Mouse (Mus musculus) lung, embryonic 16.5 days (tissue): Measurements from ENCODE around the gene Hsf4. TPM values are rescaled to one million over a fixed set of nuclear protein-coding genes. Genes with fewer than 3 reads are reported as not detected.
"Not testable (repeated sequence)": the region's sequence is repeated elsewhere in the genome, so short reads cannot be mapped to it uniquely, and the experiment has no call there.

ENCODE experiments used
- ATAC-seq: fragments of 200-750 bp; cut with Nextera tagmentation; 2 replicates; pipeline ENCODE4 v1.8.0; 2017; ENCODE audit warnings: low read depth, mild to moderate bottlenecking, moderate library complexity
- H3K27ac ChIP-seq: fragments of 300-500 bp; sonication (generic); 2 replicates; pipeline ENCODE4 v1.5.1; 2014; ENCODE audit warnings: mild to moderate bottlenecking, control low read depth, low read length
- H3K27me3 ChIP-seq: fragments of 300-500 bp; sonication (generic); 2 replicates; pipeline ENCODE4 v1.6.1; 2014; ENCODE audit warnings: low read depth, low read length, mixed read lengths; ENCODE audit not compliant: control insufficient read depth, insufficient read depth
- H3K36me3 ChIP-seq: fragments of 300-500 bp; sonication (generic); 2 replicates; pipeline ENCODE4 v1.6.1; 2014; ENCODE audit warnings: low read length; ENCODE audit not compliant: control insufficient read depth, insufficient read depth
- H3K4me1 ChIP-seq: fragments of 300-500 bp; sonication (generic); replicated peaks from 2 replicates; pipeline ENCODE4 v1.6.1; 2014; ENCODE audit warnings: low read length, mixed read lengths; ENCODE audit not compliant: control insufficient read depth, insufficient read depth
- H3K4me2 ChIP-seq: fragments of 300-500 bp; sonication (generic); 2 replicates; pipeline ENCODE4 v1.6.1; 2014; ENCODE audit warnings: low read depth, low read length, control low read depth
- H3K4me3 ChIP-seq: fragments of 300-500 bp; sonication (generic); 2 replicates; pipeline ENCODE4 v1.5.1; 2014; ENCODE audit warnings: mild to moderate bottlenecking, low read length, control low read depth
- H3K9ac ChIP-seq: fragments of 300-500 bp; sonication (generic); 2 replicates; pipeline ENCODE4 v1.6.1; 2014; ENCODE audit warnings: low read length, control low read depth
- H3K9me3 ChIP-seq: fragments of 300-500 bp; sonication (generic); 2 replicates; pipeline ENCODE4 v1.6.1; 2016; ENCODE audit warnings: low read length; ENCODE audit not compliant: control insufficient read depth
- WGBS: fragments of 180-500 bp; shearing (Covaris S2); extraction: QIAGEN DNeasy Blood & Tissue Kit; methylation state at CpG from one replicate; pipeline ENCODE4 v1.1.7; 2014; 5-methylcytosine and 5-hydroxymethylcytosine counted together
- polyA plus RNA-seq: library from polyadenylated mRNA; unstranded; fragments of >200 nt; fragmentation: Nextera tagmentation; extraction: Ambion mirVana; gene quantifications from 2 replicates; pipeline ENCODE4 v1.2.1, GENCODE M21; 2015

Hsf4 gene
- polyA plus RNA-seq, 1 experiment from 2014 or later: 0.65 TPM

DNA sequence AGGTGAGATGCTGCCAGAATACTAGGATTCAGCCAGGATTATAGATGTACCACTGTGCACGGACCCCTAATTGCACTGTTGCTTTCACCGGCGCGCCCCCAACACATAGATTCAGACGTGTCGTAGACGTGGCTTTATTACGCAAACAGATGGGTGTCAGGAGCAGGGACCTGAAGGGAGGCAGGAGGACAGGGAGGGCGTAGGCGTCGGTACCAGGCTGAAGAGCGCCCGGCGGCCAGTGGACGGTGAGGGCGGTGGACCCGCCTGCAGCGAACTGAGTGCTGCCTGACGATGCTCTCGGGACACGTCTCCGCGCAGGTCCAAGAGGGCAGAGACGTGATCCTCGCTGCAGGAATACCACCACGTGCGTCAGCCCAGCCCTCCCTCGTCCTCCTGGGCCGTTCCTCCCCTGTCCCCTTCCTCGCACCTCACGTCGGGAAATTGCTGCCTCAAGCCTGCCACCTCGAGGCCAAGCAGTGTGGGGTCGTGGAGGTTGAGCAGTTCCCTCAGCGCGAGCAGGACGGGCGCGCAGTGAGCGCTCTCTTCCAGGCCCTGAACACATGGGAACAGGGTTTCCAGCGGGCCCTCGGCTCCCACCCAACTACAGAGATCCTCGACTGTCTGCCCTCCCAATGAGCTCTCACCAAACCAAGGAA is 20.3 kb downstream of the Hsf4 start, which contains the start of gene 4931428F04Rik:
Gene 4931428F04Rik (minus strand): TSS at position 60 of the 656 bp plus-strand sequence.
- H3K36me3 ChIP-seq: no peaks in the 10 kb centered on the region
- WGBS: 2% methylated on average over 43 of the region's 43 CpGs
- peak within 1 kb of the TSS; percentile 82 for H3K27ac ChIP-seq
- peaks cover 7% of the 10 kb centered on the region for H3K27me3 ChIP-seq
- peak within 1 kb of the TSS; percentile 63 for H3K4me2 ChIP-seq
- peak within 1 kb of the TSS; percentile 56 for H3K4me3 ChIP-seq
- H3K9ac ChIP-seq: peak within 1 kb of the TSS; percentile 65
- peaks cover 24% of the 10 kb centered on the region for H3K4me1 ChIP-seq
- peak; percentile 40 for ATAC-seq
- no peaks in the 10 kb centered on the region for H3K9me3 ChIP-seq

DNA sequence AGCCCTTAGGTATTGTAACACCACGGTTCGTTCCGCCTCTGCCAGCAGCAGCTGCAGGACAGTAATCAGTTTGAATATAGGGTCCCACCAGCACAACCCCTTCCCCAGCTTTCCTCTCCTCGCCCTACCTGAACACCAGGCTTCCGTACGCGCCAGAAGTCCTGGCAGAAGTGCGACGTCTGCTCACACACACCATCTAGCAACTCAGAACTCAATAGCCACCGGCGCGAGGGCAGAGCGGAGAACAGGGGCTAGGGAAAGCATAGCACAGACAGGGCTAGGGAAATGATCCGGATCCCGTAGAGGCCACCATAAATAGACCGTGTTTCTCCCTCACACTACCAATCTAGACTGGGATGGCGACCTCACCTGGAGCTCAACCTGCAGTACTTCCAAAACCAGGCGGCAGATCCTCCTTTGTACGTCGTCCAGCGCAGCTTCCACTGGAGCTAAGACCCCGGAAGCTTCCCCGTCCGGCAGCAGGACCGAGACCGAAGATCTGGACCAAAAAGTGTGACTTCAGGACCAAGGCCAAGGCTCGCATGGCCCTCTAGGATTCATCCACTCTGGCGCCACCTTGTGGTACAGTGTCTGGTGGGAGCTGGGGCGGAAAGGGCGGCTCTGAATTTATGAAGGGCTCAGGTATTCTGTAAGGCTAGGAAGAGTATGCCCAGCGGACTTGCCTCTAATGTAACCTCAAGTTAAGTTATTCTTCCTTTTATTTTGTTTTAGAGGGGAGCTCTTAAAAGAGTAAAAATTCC is 21.1 kb downstream of the Hsf4 start:
- Histone ChIP-seq H3K9me3 (no peaks in the 10 kb centered on the region), H3K36me3 (no peaks in the 10 kb centered on the region), H3K4me1 (peaks cover 21% of the 10 kb centered on the region), H3K9ac (no peak overlapping the region), H3K27ac (no peak overlapping the region), H3K4me2 (peak overlapping the region; percentile 63), H3K4me3 (peak overlapping the region; percentile 4), H3K27me3 (peaks cover 7% of the 10 kb centered on the region)
- WGBS: 9% methylated on average over 31 of the region's 31 CpGs
- peak; percentile 4; the same call in 1 of the 2 replicates for ATAC-seq

GRCm38 (mm10) chr8:105291364-105291763 is 21.8 kb downstream of the Hsf4 start:
- H3K27ac ChIP-seq, H3K36me3 ChIP-seq, H3K27me3 ChIP-seq, H3K4me2 ChIP-seq, H3K4me3 ChIP-seq, ATAC-seq, H3K9me3 ChIP-seq, H3K9ac ChIP-seq: not testable (repeated sequence)
- 72% methylated on average over 8 of the region's 8 CpGs for WGBS
- peaks cover 21% of the 10 kb centered on the region for H3K4me1 ChIP-seq

DNA sequence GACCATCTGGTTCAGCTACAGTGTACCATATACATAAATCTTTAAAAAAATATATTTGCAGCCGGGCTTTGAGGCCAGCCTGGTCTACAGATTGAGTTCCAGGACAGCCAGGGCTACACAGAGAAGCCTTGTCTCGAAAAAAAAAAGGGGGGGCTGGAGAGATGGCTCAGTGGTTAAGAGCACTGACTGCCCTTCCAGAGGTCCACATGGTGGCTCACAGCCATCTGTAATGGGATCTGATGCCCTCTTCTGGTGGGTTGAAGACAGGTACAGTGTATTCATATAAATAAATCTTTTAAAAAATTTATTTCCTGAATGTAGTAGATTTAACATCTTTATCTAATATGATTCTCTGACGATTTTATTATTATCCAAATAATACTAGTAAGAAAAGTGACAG is 22.2 kb downstream of the Hsf4 start:
- not testable (repeated sequence) for H3K9ac ChIP-seq, H3K4me3 ChIP-seq, H3K36me3 ChIP-seq, H3K27ac ChIP-seq, H3K27me3 ChIP-seq, H3K4me2 ChIP-seq, H3K9me3 ChIP-seq, ATAC-seq
- H3K4me1 ChIP-seq: peaks cover 23% of the 10 kb centered on the region
- 63% methylated on average over 3 of the region's 3 CpGs for WGBS

DNA sequence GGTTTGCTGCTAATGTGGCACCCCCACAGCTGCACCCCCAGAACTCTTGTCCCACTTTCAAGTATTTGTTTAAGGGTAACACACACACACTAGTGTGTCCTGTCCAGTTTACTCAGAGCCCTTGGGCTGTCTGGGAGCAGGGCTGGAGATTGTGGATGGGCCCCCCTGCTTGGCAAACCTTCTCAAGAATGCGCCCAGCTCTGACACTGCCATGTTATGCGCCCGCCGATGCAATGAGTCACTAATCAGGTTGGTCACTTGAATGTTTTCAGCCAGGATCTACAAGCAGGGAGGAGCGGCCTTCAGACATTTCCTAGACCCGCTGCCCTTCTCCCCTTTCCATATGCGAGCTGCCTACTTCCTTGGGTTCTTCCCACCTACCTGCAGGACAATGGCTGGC is 22.9 kb downstream of the Hsf4 start:
- Histone ChIP-seq H3K27ac (no peak overlapping the region), H3K4me1 (peaks cover 27% of the 10 kb centered on the region), H3K9ac (no peak overlapping the region), H3K4me2 (no peak overlapping the region), H3K4me3 (no peak overlapping the region), H3K27me3 (peaks cover 7% of the 10 kb centered on the region), H3K9me3 (no peaks in the 10 kb centered on the region), H3K36me3 (no peaks in the 10 kb centered on the region)
- ATAC-seq: no peak
- WGBS: 69% methylated on average over 7 of the region's 7 CpGs

- no peak overlapping the region for H3K4me3 ChIP-seq
- H3K36me3 ChIP-seq: no peaks in the 10 kb centered on the region
- no peak overlapping the region; the same call in 1 of the 2 replicates for H3K9ac ChIP-seq
- H3K4me2 ChIP-seq: no peak overlapping the region
- H3K27me3 ChIP-seq: peaks cover 7% of the 10 kb centered on the region
- no peak overlapping the region for H3K27ac ChIP-seq
- H3K9me3 ChIP-seq: no peaks in the 10 kb centered on the region
- 61% methylated on average over 19 of the region's 19 CpGs for WGBS
- peaks cover 27% of the 10 kb centered on the region for H3K4me1 ChIP-seq
- ATAC-seq: no peak
Measured at GRCm38 (mm10) chr8:105293405-105293804, 23.8 kb downstream of the Hsf4 start.

- no peak for ATAC-seq
- Histone ChIP-seq H3K4me1 (peaks cover 28% of the 10 kb centered on the region), H3K4me2 (peak overlapping the region; percentile 51), H3K27me3 (peaks cover 7% of the 10 kb centered on the region), H3K9me3 (no peaks in the 10 kb centered on the region), H3K4me3 (peak overlapping the region; percentile 34), H3K9ac (peak overlapping the region; percentile 12; the same call in 1 of the 2 replicates), H3K36me3 (no peaks in the 10 kb centered on the region; the same call in 1 of the 2 replicates), H3K27ac (no peak overlapping the region)
- 56% methylated on average over 9 of the region's 9 CpGs for WGBS
Measured at GRCm38 (mm10) chr8:105294776-105295175, 25.2 kb downstream of the Hsf4 start.

GRCm38 (mm10) chr8:105295256-105295655 is 25.7 kb downstream of the Hsf4 start:
- H3K4me2 ChIP-seq: peak overlapping the region; percentile 51
- H3K9me3 ChIP-seq: no peaks in the 10 kb centered on the region
- H3K4me1 ChIP-seq: peaks cover 24% of the 10 kb centered on the region
- peaks cover 6% of the 10 kb centered on the region for H3K27me3 ChIP-seq
- H3K9ac ChIP-seq: peak overlapping the region; percentile 12; the same call in 1 of the 2 replicates
- peak overlapping the region; percentile 78 for H3K27ac ChIP-seq
- peaks cover 5% of the 10 kb centered on the region for H3K36me3 ChIP-seq
- no peak for ATAC-seq
- WGBS: 47% methylated on average over 11 of the region's 11 CpGs
- H3K4me3 ChIP-seq: peak overlapping the region; percentile 34

DNA sequence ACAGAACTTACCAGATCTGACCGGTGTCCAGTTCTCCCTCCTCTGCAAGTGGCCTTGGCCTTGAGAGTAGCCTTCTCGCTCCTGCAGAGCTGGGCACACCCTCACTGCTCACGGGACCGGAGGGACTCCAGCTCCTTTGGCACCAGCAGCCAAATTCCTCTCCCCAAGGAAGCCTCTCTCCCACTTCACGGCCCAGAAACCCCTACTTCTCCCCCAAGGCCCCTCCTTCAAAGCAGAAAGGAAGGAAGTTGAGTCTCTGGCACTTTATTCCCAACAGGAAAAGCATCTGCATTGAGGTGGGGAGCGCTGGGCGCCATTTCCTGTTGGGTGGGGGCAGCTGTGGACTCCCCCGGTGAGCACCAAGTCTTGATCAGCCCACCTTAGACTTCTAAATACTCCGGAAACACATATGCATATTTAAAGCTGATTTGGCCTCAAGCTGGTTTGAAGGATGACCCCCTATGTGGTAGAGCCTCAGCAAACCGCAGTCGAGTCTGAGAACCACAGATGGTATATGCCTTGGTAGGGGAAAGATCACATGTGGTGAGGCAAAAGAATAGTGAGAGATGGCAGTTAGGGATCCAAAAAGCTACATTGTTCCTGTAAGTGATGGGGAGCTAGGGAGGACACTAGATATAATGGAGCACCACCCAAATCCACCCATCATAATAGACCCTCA is 26.4 kb downstream of the Hsf4 start, which contains the start of gene Exoc3l:
Gene Exoc3l (minus strand): TSS at position 207 of the 679 bp plus-strand sequence.
- H3K27me3 ChIP-seq: no peaks in the 10 kb centered on the region
- peak within 1 kb of the TSS; percentile 98 for H3K4me2 ChIP-seq
- H3K9me3 ChIP-seq: no peaks in the 10 kb centered on the region
- peak within 1 kb of the TSS; percentile 83 for H3K4me3 ChIP-seq
- H3K4me1 ChIP-seq: peaks cover 17% of the 10 kb centered on the region
- 46% methylated on average over 11 of the region's 11 CpGs for WGBS
- peaks cover 10% of the 10 kb centered on the region for H3K36me3 ChIP-seq
- peak within 1 kb of the TSS; percentile 78 for H3K27ac ChIP-seq
- peak within 1 kb of the TSS; percentile 12 for H3K9ac ChIP-seq
- ATAC-seq: peak; percentile 10; the same call in 1 of the 2 replicates
